Mouse (Mus musculus) midbrain, embryonic 13.5 days (tissue): ENCODE measurements around the gene Zfp961. TPM values are rescaled to one million over a fixed set of nuclear protein-coding genes. Genes with fewer than 3 reads are reported as not detected.
"Not testable (repeated sequence)": the region's sequence is repeated elsewhere in the genome, so short reads cannot be mapped to it uniquely, and the experiment has no call there.

Source experiments
- ATAC-seq: fragments of 200-750 bp; cut with Nextera tagmentation; 2 replicates; pipeline ENCODE4 v1.8.0; 2017; ENCODE audit warnings: mild to moderate bottlenecking, moderate TSS enrichment, moderate library complexity
- H3K27ac ChIP-seq: fragments of 300-500 bp; sonication (generic); 2 replicates; pipeline ENCODE4 v1.5.1; 2015; ENCODE audit warnings: inconsistent platforms, mild to moderate bottlenecking, moderate library complexity
- H3K27me3 ChIP-seq: fragments of 300-500 bp; sonication (generic); 2 replicates; pipeline ENCODE4 v1.6.1; 2015; ENCODE audit warnings: mild to moderate bottlenecking, inconsistent platforms
- H3K36me3 ChIP-seq: fragments of 300-500 bp; sonication (generic); 2 replicates; pipeline ENCODE4 v1.6.1; 2015; ENCODE audit warnings: mild to moderate bottlenecking, inconsistent platforms
- H3K4me1 ChIP-seq: fragments of 300-500 bp; sonication (generic); replicated peaks from 2 replicates; pipeline ENCODE4 v1.6.1; 2015; ENCODE audit warnings: inconsistent platforms
- H3K4me2 ChIP-seq: fragments of 300-500 bp; sonication (generic); replicated peaks from 2 replicates; pipeline ENCODE4 v1.6.1; 2015; ENCODE audit warnings: moderate library complexity, mild to moderate bottlenecking, inconsistent platforms
- H3K4me3 ChIP-seq: fragments of 300-500 bp; sonication (generic); replicated peaks from 2 replicates; pipeline ENCODE4 v1.5.1; 2015; ENCODE audit warnings: mild to moderate bottlenecking, inconsistent platforms
- H3K9ac ChIP-seq: fragments of 300-500 bp; sonication (generic); replicated peaks from 2 replicates; pipeline ENCODE4 v1.6.1; 2015; ENCODE audit warnings: mild to moderate bottlenecking, inconsistent platforms
- H3K9me3 ChIP-seq: fragments of 300-500 bp; sonication (generic); 2 replicates; pipeline ENCODE4 v1.6.1; 2016; ENCODE audit warnings: mild to moderate bottlenecking, inconsistent platforms
- WGBS: fragments of 180-500 bp; shearing (Covaris S2); methylation state at CpG from one replicate; pipeline ENCODE4 v1.1.7; 2015; 5-methylcytosine and 5-hydroxymethylcytosine counted together
- polyA plus RNA-seq: library from polyadenylated mRNA; unstranded; fragments of >200 nt; fragmentation: Nextera tagmentation; extraction: Ambion mirVana; gene quantifications from 2 replicates; pipeline ENCODE4 v1.2.1, GENCODE M21; 2015

Zfp961 gene
- polyA plus RNA-seq, 1 experiment from 2014 or later, result 18.8 TPM

GRCm38 (mm10) chr8:72000223-72000622, 49.4 kb downstream of the Zfp961 start:
- no peak overlapping the region for H3K4me2 ChIP-seq
- H3K9ac ChIP-seq, result no peak overlapping the region
- no peak for ATAC-seq
- H3K36me3 ChIP-seq, result no peaks in the 10 kb centered on the region
- WGBS, result 64% methylated on average over 3 of the region's 3 CpGs
- H3K27ac ChIP-seq, result no peak overlapping the region
- no peak overlapping the region for H3K4me3 ChIP-seq
- H3K27me3 ChIP-seq, result no peaks in the 10 kb centered on the region
- H3K9me3 ChIP-seq, result no peaks in the 10 kb centered on the region
- no peaks in the 10 kb centered on the region for H3K4me1 ChIP-seq

DNA sequence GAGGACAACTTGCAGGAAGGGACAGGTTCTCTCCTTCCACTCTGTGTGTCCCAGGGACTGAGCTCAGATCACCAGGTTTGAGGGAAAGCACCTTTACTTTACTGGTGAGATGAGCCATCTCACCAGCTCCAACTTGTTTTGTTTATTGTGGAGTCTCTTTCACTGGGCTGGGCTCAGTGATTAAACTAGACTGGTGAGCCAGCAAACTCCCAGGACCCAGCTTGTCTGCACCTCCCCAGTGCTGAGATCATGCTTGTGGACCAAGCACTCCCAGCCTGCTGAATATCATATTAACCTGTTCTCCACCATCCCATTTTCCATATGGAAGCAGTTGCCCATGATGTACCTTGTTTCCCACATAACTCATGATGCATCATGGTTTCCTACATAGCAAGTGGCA, 52.1 kb downstream of the Zfp961 start:
- H3K9me3 ChIP-seq, result no peaks in the 10 kb centered on the region

DNA sequence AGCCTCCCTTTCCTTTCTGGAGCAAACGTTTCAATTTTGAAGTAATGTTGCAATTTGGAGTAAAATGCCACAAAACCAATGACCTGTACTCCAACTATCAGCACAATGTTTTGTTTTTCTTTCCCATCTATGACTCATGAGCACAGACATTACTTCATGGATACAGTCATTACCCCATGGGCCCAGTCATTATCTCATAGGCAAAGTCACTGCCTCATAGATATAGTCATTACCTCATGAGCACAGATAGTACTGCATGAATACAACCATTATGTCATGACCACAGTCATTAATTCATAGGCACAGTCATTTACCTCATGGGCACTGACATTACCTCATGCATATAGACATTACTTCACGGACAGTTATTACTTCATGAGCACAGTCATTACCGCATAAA, 55.1 kb downstream of the Zfp961 start:
- no peak overlapping the region for H3K27ac ChIP-seq
- WGBS, result 84% methylated on average over 3 of the region's 3 CpGs
- H3K9me3 ChIP-seq, result no peaks in the 10 kb centered on the region
- no peak for ATAC-seq
- H3K27me3 ChIP-seq, result no peaks in the 10 kb centered on the region
- H3K4me3 ChIP-seq, result no peak overlapping the region
- H3K36me3 ChIP-seq, result no peaks in the 10 kb centered on the region
- H3K4me1 ChIP-seq, result no peaks in the 10 kb centered on the region
- H3K9ac ChIP-seq, result no peak overlapping the region
- no peak overlapping the region for H3K4me2 ChIP-seq

More for the DNA sequence above, 52.1 kb downstream of the Zfp961 start:
- no peaks in the 10 kb centered on the region for H3K27me3 ChIP-seq
- no peak overlapping the region for H3K27ac ChIP-seq
- H3K9ac ChIP-seq, result no peak overlapping the region
- no peaks in the 10 kb centered on the region for H3K4me1 ChIP-seq
- H3K4me3 ChIP-seq, result no peak overlapping the region
- no peak overlapping the region for H3K4me2 ChIP-seq
- no peaks in the 10 kb centered on the region for H3K36me3 ChIP-seq
- no peak for ATAC-seq

DNA sequence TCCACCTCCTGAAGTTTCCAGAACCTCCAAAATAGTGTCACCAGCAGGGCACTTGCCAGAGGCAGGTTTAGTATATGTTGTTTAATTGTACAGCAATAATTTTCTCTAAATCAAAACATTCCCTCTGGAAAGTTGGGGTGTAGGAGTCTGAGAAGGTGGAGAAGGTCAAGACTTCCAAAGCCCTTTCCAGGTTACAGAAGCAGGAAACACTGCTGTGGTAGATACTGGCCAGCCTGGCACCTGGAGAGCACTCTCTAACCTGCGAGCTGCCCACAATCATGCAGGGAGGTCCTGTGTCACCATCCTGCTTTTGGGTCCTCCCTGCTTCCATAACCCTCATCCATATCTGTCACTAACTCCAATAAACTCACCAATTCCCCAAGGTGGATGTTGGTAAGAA, 55.9 kb downstream of the Zfp961 start:
- H3K9ac ChIP-seq, result no peak overlapping the region
- H3K27me3 ChIP-seq, result no peaks in the 10 kb centered on the region
- no peak overlapping the region for H3K4me3 ChIP-seq
- no peaks in the 10 kb centered on the region for H3K36me3 ChIP-seq
- no peak overlapping the region for H3K27ac ChIP-seq
- no peaks in the 10 kb centered on the region for H3K4me1 ChIP-seq
- 72% methylated on average over 1 of the region's 1 CpGs for WGBS
- no peak for ATAC-seq
- H3K9me3 ChIP-seq, result no peaks in the 10 kb centered on the region
- H3K4me2 ChIP-seq, result no peak overlapping the region

DNA sequence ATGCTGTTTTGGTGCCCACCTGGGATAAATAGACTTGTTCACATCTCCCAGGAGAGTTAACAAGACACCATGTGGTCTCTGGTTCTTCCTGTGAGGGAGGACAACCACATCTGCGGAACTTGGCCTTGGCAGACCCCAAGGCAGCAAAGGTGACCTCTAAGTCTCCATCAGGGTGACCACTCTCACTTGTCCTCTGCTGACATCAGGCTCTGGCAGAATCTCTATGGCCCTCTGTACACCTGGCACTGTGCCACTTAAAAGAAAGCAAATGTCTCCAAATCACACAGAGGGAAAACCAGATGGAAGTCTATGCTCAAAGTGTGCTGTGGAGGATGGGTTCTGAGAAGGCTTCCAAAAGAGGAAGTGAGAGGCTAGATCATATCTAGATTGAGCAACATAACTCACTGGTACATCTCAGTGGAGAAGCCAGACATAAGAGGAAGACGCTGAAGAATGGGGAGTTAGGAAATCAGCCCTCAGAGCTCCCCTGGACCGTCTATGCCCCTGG, 57.4 kb downstream of the Zfp961 start:
- H3K36me3 ChIP-seq, result no peaks in the 10 kb centered on the region
- H3K27me3 ChIP-seq, result no peaks in the 10 kb centered on the region
- 69% methylated on average over 3 of the region's 3 CpGs for WGBS
- H3K4me1 ChIP-seq, result no peaks in the 10 kb centered on the region
- H3K9ac ChIP-seq, result no peak overlapping the region
- no peak overlapping the region for H3K27ac ChIP-seq
- no peak for ATAC-seq
- no peaks in the 10 kb centered on the region for H3K9me3 ChIP-seq
- H3K4me2 ChIP-seq, result no peak overlapping the region
- no peak overlapping the region for H3K4me3 ChIP-seq

DNA sequence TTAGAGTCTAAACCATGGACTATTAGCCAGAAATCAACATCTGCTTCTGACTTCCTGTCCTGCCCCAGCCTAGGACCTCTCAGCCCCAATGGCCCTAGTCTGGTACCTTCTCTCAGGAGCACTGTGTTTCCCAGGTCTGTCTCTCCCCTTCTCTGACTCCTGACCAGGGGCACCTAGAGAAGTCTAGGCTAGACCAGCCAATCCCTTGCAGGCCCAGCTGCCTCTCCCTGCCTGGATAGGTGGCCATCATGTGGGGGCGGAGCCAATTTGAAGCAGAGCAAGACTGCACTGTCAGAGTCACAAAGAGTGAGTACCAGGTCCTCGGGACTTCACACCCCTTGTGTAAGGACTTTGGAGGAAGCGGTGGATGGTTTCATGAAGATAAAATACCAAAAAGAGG, 58.6 kb downstream of the Zfp961 start, which contains the start of gene Cyp4f18:
TSS of gene Cyp4f18 (minus strand) at position 154 of the 400 bp plus-strand sequence.
- H3K4me2 ChIP-seq, result no peak within 1 kb of the TSS
- H3K9ac ChIP-seq, result no peak within 1 kb of the TSS
- H3K4me1 ChIP-seq, result no peaks in the 10 kb centered on the region
- no peak within 1 kb of the TSS for H3K4me3 ChIP-seq
- 63% methylated on average over 3 of the region's 3 CpGs for WGBS
- no peak for ATAC-seq
- no peak within 1 kb of the TSS for H3K27ac ChIP-seq
- H3K27me3 ChIP-seq, result no peaks in the 10 kb centered on the region
- no peaks in the 10 kb centered on the region for H3K36me3 ChIP-seq
- no peaks in the 10 kb centered on the region for H3K9me3 ChIP-seq

DNA sequence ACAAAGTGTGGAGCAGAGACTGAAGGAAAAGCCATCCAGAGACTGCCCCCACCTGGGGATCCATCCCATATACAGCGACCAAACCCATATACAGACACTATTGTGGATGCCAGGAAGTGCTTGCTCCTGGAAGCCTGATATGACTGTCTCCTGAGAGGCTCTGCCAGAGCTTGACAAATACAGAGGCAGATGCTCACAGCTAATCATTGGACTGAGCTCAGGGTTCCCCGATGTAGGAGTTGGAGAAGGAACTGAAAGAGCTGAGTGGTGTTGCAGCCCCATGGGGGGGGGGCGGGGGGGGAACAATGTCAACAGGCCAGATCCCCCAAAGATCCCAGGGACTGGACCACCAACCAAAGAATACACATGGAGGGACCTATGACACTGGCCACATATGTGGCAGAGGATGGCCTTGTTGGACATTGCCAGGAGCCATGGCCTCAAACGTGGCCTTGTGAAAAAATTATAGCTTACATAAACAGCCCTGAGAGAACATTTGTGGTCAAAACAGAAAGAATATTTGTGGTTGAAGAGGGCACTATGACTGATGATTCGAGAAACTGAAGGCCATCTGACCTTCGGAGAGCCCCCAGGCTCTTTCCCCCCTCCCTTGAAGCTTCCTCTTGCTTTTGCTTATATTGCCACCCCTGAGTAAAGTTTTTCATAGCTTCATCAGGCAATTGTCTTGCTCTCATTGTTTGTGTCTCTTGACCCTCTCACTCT, 62.8 kb downstream of the Zfp961 start:
- H3K27me3 ChIP-seq, ATAC-seq, H3K36me3 ChIP-seq, H3K9me3 ChIP-seq, H3K4me2 ChIP-seq, H3K4me3 ChIP-seq, H3K9ac ChIP-seq, H3K27ac ChIP-seq, H3K4me1 ChIP-seq: not testable (repeated sequence)
- 84% methylated on average over 5 of the region's 6 CpGs for WGBS

DNA sequence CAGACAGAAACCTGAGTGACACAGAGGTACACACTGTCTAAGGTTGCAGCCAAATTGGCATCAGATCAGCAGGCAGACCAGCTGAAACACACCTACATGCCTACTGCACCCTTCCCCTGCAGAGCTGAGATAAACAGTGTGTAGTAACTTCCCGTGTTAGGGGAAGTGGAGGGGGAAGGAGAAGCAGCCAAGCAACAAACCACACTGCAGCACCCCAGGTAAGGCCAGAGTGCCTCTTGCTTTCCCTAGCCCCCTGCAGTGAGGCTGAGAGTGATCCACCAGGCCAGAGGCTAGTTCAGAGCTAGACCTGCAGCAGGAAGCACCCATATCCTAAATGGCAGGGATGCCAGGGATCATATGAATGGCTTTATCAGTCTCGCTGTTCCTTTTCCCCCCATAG, 66.5 kb downstream of the Zfp961 start:
- H3K27ac ChIP-seq, H3K4me1 ChIP-seq, H3K4me3 ChIP-seq, H3K36me3 ChIP-seq, H3K9ac ChIP-seq, H3K9me3 ChIP-seq, H3K27me3 ChIP-seq, H3K4me2 ChIP-seq, ATAC-seq: not testable (repeated sequence)
- WGBS, result 68% methylated on average over 2 of the region's 2 CpGs

GRCm38 (mm10) chr8:72018141-72018540, 67.3 kb downstream of the Zfp961 start:
- no peak overlapping the region for H3K27ac ChIP-seq
- H3K9ac ChIP-seq, result no peak overlapping the region
- H3K27me3 ChIP-seq, result no peaks in the 10 kb centered on the region
- no peaks in the 10 kb centered on the region for H3K36me3 ChIP-seq
- no peak overlapping the region for H3K4me2 ChIP-seq
- no peaks in the 10 kb centered on the region for H3K9me3 ChIP-seq
- H3K4me1 ChIP-seq, result no peaks in the 10 kb centered on the region
- WGBS, result 81% methylated on average over 2 of the region's 2 CpGs
- H3K4me3 ChIP-seq, result no peak overlapping the region
- no peak for ATAC-seq

DNA sequence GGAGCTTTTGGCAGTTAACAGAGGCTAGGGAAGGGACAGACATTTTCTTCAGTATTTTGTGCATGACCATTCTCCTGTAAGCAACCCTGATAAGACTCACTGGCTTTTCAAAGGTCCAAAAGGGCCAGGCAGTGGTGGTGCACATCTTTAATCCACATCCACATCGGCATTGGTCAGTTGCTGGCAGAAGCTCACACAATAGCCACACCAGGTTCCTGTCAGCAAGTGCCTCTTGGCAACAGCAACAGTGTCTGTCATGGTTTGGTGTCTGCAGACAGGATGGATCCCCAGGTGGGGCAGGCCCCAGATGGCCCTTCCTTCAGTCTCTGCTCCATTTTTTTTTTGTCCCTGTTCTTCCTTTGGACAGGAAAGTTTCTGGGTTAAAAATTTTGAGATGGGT, 68.2 kb downstream of the Zfp961 start:
- not testable (repeated sequence) for H3K27me3 ChIP-seq, ATAC-seq, H3K9ac ChIP-seq, H3K36me3 ChIP-seq, H3K4me1 ChIP-seq, H3K9me3 ChIP-seq, H3K27ac ChIP-seq, H3K4me2 ChIP-seq, H3K4me3 ChIP-seq
- 67% methylated on average over 1 of the region's 1 CpGs for WGBS

DNA sequence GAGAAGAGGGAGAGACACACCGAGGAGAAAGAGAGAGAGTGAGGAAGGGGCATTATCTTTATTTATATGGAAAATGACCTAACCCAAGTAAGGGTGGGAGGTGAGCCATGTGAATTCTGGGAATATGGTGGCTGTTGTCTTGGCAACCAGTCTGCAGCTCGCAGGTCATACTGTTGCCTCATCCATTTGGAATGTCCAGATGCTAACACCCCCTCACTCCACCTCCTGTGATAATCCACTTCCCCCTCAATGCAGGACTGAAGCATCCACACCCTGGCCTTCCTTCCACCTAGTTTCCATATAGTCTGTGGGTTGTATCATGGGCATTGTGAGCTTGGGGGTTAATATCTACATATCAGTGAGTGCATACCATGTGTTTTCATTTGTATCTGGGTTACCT, 69.0 kb downstream of the Zfp961 start:
- 60% methylated on average over 2 of the region's 2 CpGs for WGBS

GRCm38 (mm10) chr8:72024886-72025285, 74.0 kb downstream of the Zfp961 start:
- not testable (repeated sequence) for H3K4me2 ChIP-seq, H3K36me3 ChIP-seq, ATAC-seq, H3K9ac ChIP-seq, H3K4me3 ChIP-seq, H3K27ac ChIP-seq, H3K4me1 ChIP-seq, H3K27me3 ChIP-seq, H3K9me3 ChIP-seq
- WGBS, result 7% methylated on average over 5 of the region's 9 CpGs

More for the DNA sequence above, 69.0 kb downstream of the Zfp961 start:
- no peak for ATAC-seq
- no peaks in the 10 kb centered on the region for H3K36me3 ChIP-seq
- no peak overlapping the region for H3K9ac ChIP-seq
- no peak overlapping the region for H3K4me2 ChIP-seq
- no peaks in the 10 kb centered on the region for H3K9me3 ChIP-seq
- no peaks in the 10 kb centered on the region for H3K4me1 ChIP-seq
- no peak overlapping the region for H3K27ac ChIP-seq
- no peaks in the 10 kb centered on the region for H3K27me3 ChIP-seq
- H3K4me3 ChIP-seq, result no peak overlapping the region

DNA sequence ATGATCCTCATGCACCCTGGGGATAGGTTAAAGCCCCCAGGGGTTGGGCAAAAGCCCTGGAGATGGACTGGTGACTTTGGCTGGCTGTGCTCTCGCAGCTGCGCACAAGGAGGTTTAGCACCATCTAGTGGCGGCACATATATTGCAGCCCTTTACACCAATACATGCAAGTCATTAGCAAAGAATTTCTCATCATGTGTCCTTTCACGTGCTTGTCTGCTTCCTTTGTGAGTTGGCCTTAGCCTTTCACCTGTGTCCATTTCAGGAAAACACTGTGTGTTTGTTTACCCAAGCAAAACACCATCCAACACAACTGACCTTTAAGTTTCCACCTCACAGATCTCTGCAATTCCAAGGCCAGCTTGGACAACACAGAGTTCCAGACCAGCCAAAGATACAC, 82.1 kb downstream of the Zfp961 start:
- not testable (repeated sequence) for H3K36me3 ChIP-seq, H3K27me3 ChIP-seq, H3K27ac ChIP-seq, H3K9me3 ChIP-seq, H3K4me2 ChIP-seq, H3K4me3 ChIP-seq, H3K9ac ChIP-seq, H3K4me1 ChIP-seq, ATAC-seq
- 31% methylated on average over 4 of the region's 4 CpGs for WGBS
